Mouse (Mus musculus) CH12.LX (cell line): ENCODE measurements around the gene Gramd1b. TPM values are rescaled to one million over a fixed set of nuclear protein-coding genes. Genes with fewer than 3 reads are reported as not detected.

Experiments
- DNase-seq: peaks from one replicate; pipeline ENCODE4 v3.0.0-alpha.2; 2013; ENCODE audit errors: extremely low read depth
- H3K27ac ChIP-seq: 2 replicates; pipeline ENCODE4 v1.5.1; 2012; ENCODE audit warnings: low read depth, mild to moderate bottlenecking, control low read depth, moderate library complexity; ENCODE audit not compliant: insufficient read depth
- H3K27me3 ChIP-seq: replicated peaks from 2 replicates; pipeline ENCODE3; 2012; ENCODE audit warnings: inconsistent platforms
- H3K36me3 ChIP-seq, 2 experiments: replicated peaks in 1 of 2; 2 replicates each; pipeline versions ENCODE3 to v1.6.1; 2012; ENCODE audit warnings: inconsistent platforms in 1 of 2, low read length in 1 of 2, mild to moderate bottlenecking in 1 of 2, mixed read lengths in 1 of 2, moderate library complexity in 1 of 2; ENCODE audit not compliant: control insufficient read depth in 1 of 2, insufficient read depth in 1 of 2
- H3K4me1 ChIP-seq, 2 experiments: 2 replicates each; pipeline ENCODE4 v1.6.1; 2012; ENCODE audit warnings: inconsistent platforms in 1 of 2, moderate library complexity in 1 of 2; ENCODE audit not compliant: insufficient read depth in 2 of 2, control insufficient read depth in 1 of 2
- H3K4me2 ChIP-seq: 2 replicates; pipeline ENCODE4 v1.6.1; 2012; ENCODE audit warnings: low read depth, mild to moderate bottlenecking, control low read depth; ENCODE audit not compliant: poor library complexity, insufficient read depth, severe bottlenecking
- H3K4me3 ChIP-seq, 3 experiments: fragments of 150-350 bp in 1 of 3; sonication (generic) in 1 of 3; replicated peaks in 1 of 3; 2 replicates each; pipeline versions ENCODE3 to v1.5.1; 2011 to 2012; ENCODE audit warnings: low read depth in 2 of 3, low read length in 2 of 3, mild to moderate bottlenecking in 2 of 3, moderate library complexity in 2 of 3, control low read depth in 1 of 3, improper control_type of control experiment in 1 of 3, inconsistent platforms in 1 of 3, mixed read lengths in 1 of 3; ENCODE audit not compliant: poor library complexity in 1 of 3
- H3K79me2 ChIP-seq: replicated peaks from 2 replicates; pipeline ENCODE4 v1.6.1; 2012; ENCODE audit warnings: mild to moderate bottlenecking, moderate library complexity; ENCODE audit not compliant: control insufficient read depth, poor library complexity, insufficient read depth, severe bottlenecking; ENCODE audit errors: extremely low read depth
- H3K9ac ChIP-seq: 2 replicates; pipeline ENCODE4 v1.6.1; 2012; ENCODE audit warnings: low read depth, mild to moderate bottlenecking, control low read depth, moderate library complexity; ENCODE audit not compliant: insufficient read depth
- H3K9me3 ChIP-seq: replicated peaks from 2 replicates; pipeline ENCODE3; 2012; ENCODE audit warnings: low read length, inconsistent platforms, mixed read lengths
- CHD1 ChIP-seq: IDR thresholded peaks from 2 replicates; pipeline ENCODE4 v1.6.1; 2012; ENCODE audit warnings: low read depth, low read length, improper control_type of control experiment, inconsistent platforms
- CTCF ChIP-seq, 2 experiments: IDR thresholded peaks in 1 of 2; conservative IDR thresholded peaks in 1 of 2; 2 replicates each; pipeline ENCODE4 v1.5.1; 2011 to 2012; ENCODE audit warnings: low read depth in 2 of 2, low read length in 2 of 2, improper control_type of control experiment in 1 of 2, inconsistent platforms in 1 of 2, mild to moderate bottlenecking in 1 of 2, moderate library complexity in 1 of 2
- HCFC1 ChIP-seq: IDR thresholded peaks from 2 replicates; pipeline ENCODE4 v1.6.1; 2012; ENCODE audit warnings: low read depth, mild to moderate bottlenecking, inconsistent platforms, low read length, improper control_type of control experiment
- IRF4 ChIP-seq: IDR thresholded peaks from 2 replicates; pipeline ENCODE4 v1.6.1; 2014; ENCODE audit warnings: low read depth, mild to moderate bottlenecking, inconsistent platforms, low read length, improper control_type of control experiment
- JUND ChIP-seq: conservative IDR thresholded peaks from 2 replicates; pipeline ENCODE4 v1.6.1; 2011; ENCODE audit warnings: low read depth, low read length, improper control_type of control experiment
- MEF2A ChIP-seq: IDR thresholded peaks from 2 replicates; pipeline ENCODE4 v1.6.1; 2014; ENCODE audit warnings: low read depth, mild to moderate bottlenecking, inconsistent platforms, low read length, improper control_type of control experiment, borderline replicate concordance
- MXI1 ChIP-seq: IDR thresholded peaks from 2 replicates; pipeline ENCODE4 v1.6.1; 2011; ENCODE audit warnings: mild to moderate bottlenecking, low read depth, low read length, improper control_type of control experiment
- MYC ChIP-seq: IDR thresholded peaks from 2 replicates; pipeline ENCODE4 v1.6.1; 2011; ENCODE audit warnings: low read depth, mild to moderate bottlenecking, improper control_type of control experiment, low read length
- NELFE ChIP-seq: IDR thresholded peaks from 2 replicates; pipeline ENCODE4 v1.6.1; 2011; ENCODE audit warnings: low read depth, low read length, improper control_type of control experiment
- POLR2A ChIP-seq: IDR thresholded peaks from 2 replicates; pipeline ENCODE4 v1.6.1; 2011; ENCODE audit warnings: low read depth, mild to moderate bottlenecking, improper control_type of control experiment, low read length
- RCOR1 ChIP-seq: conservative IDR thresholded peaks from 2 replicates; pipeline ENCODE4 v1.6.1; 2012; ENCODE audit warnings: low read depth, mild to moderate bottlenecking, inconsistent platforms, low read length, improper control_type of control experiment
- TBP ChIP-seq: conservative IDR thresholded peaks from 2 replicates; pipeline ENCODE4 v1.6.1; 2011; ENCODE audit warnings: low read depth, low read length, improper control_type of control experiment
- UBTF ChIP-seq: IDR thresholded peaks from 2 replicates; pipeline ENCODE4 v1.6.1; 2012; ENCODE audit warnings: low read depth, mild to moderate bottlenecking, inconsistent platforms, low read length, improper control_type of control experiment, moderate library complexity
- USF1 ChIP-seq: IDR thresholded peaks from 2 replicates; pipeline ENCODE4 v1.6.1; 2014; ENCODE audit warnings: low read depth, mild to moderate bottlenecking, inconsistent platforms, low read length, improper control_type of control experiment
- USF2 ChIP-seq: conservative IDR thresholded peaks from 2 replicates; pipeline ENCODE4 v1.6.1; 2011; ENCODE audit warnings: low read depth, low read length, improper control_type of control experiment
- ZC3H11A ChIP-seq: IDR thresholded peaks from 2 replicates; pipeline ENCODE4 v1.6.1; 2012; ENCODE audit warnings: low read depth, mild to moderate bottlenecking, inconsistent platforms, low read length, improper control_type of control experiment
- ZMIZ1 ChIP-seq: IDR thresholded peaks from 2 replicates; pipeline ENCODE4 v1.6.1; 2012; ENCODE audit warnings: low read depth, mild to moderate bottlenecking, inconsistent platforms, low read length, improper control_type of control experiment
- dilution Hi-C: fragments of 300-500 bp; cut with MboI; formaldehyde crosslinking; loops from 2 replicates; pipeline ENCODE4 v1.14.3; 2020; ENCODE audit warnings: low sequenced_read_pairs; ENCODE audit not compliant: extremely low pct_unique_long_range_greater_than_20kb, extremely low pct_ligation_motif_present
- in situ Hi-C: fragments of 300-500 bp; cut with MboI; formaldehyde crosslinking; loops from 3 replicates; pipeline ENCODE4 v1.14.3; 2019; ENCODE audit warnings: low sequenced_read_pairs, low pct_ligation_motif_present, low pct_unique_long_range_greater_than_20kb, mixed read lengths
- polyA plus RNA-seq: library from polyadenylated mRNA; unstranded; fragments of >175 nt; gene quantifications from 2 replicates; pipeline ENCODE4 v1.2.1, GENCODE M21; 2012; ENCODE audit warnings: low read depth; ENCODE audit not compliant: insufficient read length
- total RNA-seq, 2 experiments: library from RNA; depleted of rRNA; stranded (reverse); fragments of 300-350 nt in 1 of 2; fragments of >200 nt in 1 of 2; gene quantifications; 2 replicates each; pipeline ENCODE4 v1.2.3; 2012 to 2014

Gramd1b gene
- total and polyA plus RNA-seq, 3 experiments, result 13.3 to 40.8 (median 16.7) TPM

DNA sequence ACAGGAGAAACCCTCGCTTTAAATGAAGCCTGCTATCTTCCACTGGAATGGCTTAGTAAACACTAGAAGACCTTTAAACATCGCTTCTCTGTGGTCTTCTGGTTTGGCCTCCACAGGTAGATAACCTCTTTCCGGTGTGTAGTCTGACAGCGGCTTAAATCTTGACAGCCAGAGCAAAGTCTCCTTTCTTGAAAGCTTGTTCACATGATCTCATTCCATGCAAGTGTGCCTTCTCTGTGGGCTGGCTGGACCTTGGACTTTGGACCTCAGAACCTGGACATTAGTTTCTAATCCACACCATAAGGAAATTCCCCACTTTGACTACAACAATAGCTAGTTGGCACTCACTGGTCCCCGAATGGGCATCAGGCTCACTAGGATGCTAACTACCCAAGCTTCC is 65.6 kb downstream of the Gramd1b start:
- Histone ChIP-seq H3K79me2 (no peaks in the 10 kb centered on the region), H3K27me3 (no peaks in the 10 kb centered on the region), H3K9me3 (no peaks in the 10 kb centered on the region), H3K36me3 (no peaks in the 10 kb centered on the region), H3K4me3 (no peak overlapping the region), H3K9ac (no peak overlapping the region), H3K4me2 (no peak overlapping the region), H3K4me1 (peaks cover 0 to 4% of the 10 kb centered on the region in 2 experiments; a peak in 1 of 4 replicates), H3K27ac (no peak overlapping the region)
- dilution Hi-C loops (no loop called here), in situ Hi-C loops (no loop called here)
- no peak for DNase-seq
- TF ChIP-seq ZMIZ1 (no peak), NELFE (no peak), UBTF (no peak), HCFC1 (no peak), JUND (no peak), USF1 (no peak), MXI1 (no peak), MYC (no peak)

DNA sequence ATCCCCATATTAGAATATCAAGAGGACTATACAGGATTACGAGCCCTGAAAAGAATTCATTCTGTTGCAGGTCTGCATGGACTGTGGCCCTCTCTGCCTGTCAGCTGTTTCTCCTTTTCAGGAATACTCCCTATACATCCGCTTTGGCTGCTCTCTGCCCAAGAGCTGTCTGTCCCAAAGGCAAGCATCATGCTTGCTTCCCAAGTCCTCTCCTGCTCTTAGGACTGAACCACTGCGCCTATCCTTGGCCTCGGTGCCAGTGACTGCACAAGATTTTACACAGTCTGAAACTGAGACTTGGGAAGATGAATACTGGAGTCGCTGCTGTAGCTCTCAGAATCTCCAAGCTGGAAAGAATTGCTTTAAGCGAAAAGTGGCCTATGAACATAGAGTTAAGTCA is 68.8 kb downstream of the Gramd1b start:
- H3K9me3 ChIP-seq, result no peaks in the 10 kb centered on the region
- DNase-seq, result no peak
- no peak overlapping the region for H3K27ac ChIP-seq
- H3K27me3 ChIP-seq, result no peaks in the 10 kb centered on the region
- in situ Hi-C loops, result no loop called here
- no peak for TF ChIP-seq ZC3H11A
- TF ChIP-seq USF2, result no peak
- TF ChIP-seq CHD1, result no peak
- TF ChIP-seq CTCF (conservative IDR thresholded peaks at IDR 0.05 in 1 of 2, IDR thresholded peaks at IDR 0.05 in 1 of 2; ENCODE audit: low read depth in 2 of 2, low read length in 2 of 2), result no peak
- TF ChIP-seq MEF2A, result no peak
- TF ChIP-seq RCOR1, result no peak
- no peak for TF ChIP-seq USF1
- TF ChIP-seq POLR2A, result no peak
- no peak for TF ChIP-seq TBP
- TF ChIP-seq, all 38 proteins: peak for 0
- Histone ChIP-seq H3K4me1 (peaks cover 2 to 10% of the 10 kb centered on the region in 2 experiments; a peak in 2 of 4 replicates), H3K4me2 (no peak overlapping the region), H3K36me3 (no peaks in the 10 kb centered on the region), H3K79me2 (no peaks in the 10 kb centered on the region), H3K4me3 (no peak overlapping the region), H3K9ac (no peak overlapping the region)
- dilution Hi-C loops, result no loop called here

DNA sequence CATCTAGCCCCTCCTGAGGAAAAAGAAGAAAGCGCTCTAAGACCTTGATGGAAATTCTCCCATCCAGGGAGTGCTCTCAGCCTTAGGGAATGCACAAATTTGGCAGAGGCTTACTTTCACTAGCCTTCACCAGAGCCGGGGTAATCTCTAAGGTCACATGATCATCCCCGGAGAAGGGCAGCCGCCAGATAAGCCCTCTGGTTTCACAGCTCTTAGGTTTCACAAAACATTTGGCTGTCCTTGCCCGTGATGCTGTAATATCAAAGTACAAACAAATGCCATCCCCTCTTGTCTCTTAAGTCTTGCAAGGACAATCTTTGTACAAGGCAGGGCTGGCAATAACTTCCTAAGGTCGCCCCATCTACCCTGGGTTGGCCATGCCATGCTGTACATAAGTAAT is 70.4 kb downstream of the Gramd1b start:
- no peaks in the 10 kb centered on the region for H3K9me3 ChIP-seq
- H3K27me3 ChIP-seq, result no peaks in the 10 kb centered on the region
- TF ChIP-seq USF2 (peak; percentile 46; the same call in 1 of the 2 replicates), IRF4 (no peak), USF1 (peak; percentile 50)
- H3K4me3 ChIP-seq, result no peak overlapping the region
- H3K79me2 ChIP-seq, result no peaks in the 10 kb centered on the region
- in situ Hi-C loops (no loop called here), dilution Hi-C loops (no loop called here)
- peak overlapping the region; percentile 61 for H3K4me2 ChIP-seq
- peaks cover 2 to 14% of the 10 kb centered on the region in 2 experiments; a peak in 3 of 4 replicates for H3K4me1 ChIP-seq
- no peak for DNase-seq
- no peak overlapping the region for H3K27ac ChIP-seq
- no peak overlapping the region for H3K9ac ChIP-seq
- no peaks in the 10 kb centered on the region for H3K36me3 ChIP-seq
